Mouse (Mus musculus) cerebellum, adult 2 months (tissue): ENCODE results near the gene Gp9.

ENCODE experiments used
- CTCF ChIP-seq: fragments of 200-500 bp; IDR thresholded peaks from 2 replicates; pipeline ENCODE4 v1.5.1; 2011; ENCODE audit warnings: low read depth, mild to moderate bottlenecking, control low read depth, low read length, moderate library complexity, borderline replicate concordance; ENCODE audit not compliant: insufficient read depth
- POLR2A ChIP-seq: fragments of 200-500 bp; IDR thresholded peaks from 2 replicates; pipeline ENCODE4 v1.6.1; 2011; ENCODE audit warnings: low read length, control low read depth, borderline replicate concordance; ENCODE audit not compliant: insufficient read depth

DNA sequence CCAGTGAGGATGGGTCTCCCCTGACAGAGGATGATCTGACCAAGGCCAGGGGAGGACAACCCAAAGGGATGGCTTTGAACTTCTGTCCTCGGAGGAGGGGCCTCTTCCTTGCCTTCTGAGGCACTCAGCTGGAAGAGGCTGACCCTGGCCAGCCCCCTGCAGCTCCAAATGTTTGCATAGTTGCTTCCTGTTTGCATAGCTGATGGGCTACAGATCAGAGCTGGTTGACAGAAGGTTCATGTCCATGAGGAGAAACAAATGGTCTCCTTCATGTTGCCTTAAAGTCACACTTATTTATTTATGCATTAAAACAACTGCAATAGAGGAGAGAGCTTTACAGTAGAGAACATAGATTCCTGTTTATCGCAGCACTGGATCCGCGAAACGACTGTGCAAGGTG, 43.7 kb upstream of the Gp9 start:
- no peak for TF ChIP-seq CTCF
- TF ChIP-seq POLR2A: no peak
